Mouse (Mus musculus): ENCODE results near the gene Rora. TPM values are rescaled to one million over a fixed set of nuclear protein-coding genes. Genes with fewer than 3 reads are reported as not detected.
A peak's percentile ranks its signal among the peaks of the same experiment; 100 is the strongest.

The Rora gene
- polyA plus RNA-seq, 1 experiment from 2014 or later: 4.4 TPM

DNA sequence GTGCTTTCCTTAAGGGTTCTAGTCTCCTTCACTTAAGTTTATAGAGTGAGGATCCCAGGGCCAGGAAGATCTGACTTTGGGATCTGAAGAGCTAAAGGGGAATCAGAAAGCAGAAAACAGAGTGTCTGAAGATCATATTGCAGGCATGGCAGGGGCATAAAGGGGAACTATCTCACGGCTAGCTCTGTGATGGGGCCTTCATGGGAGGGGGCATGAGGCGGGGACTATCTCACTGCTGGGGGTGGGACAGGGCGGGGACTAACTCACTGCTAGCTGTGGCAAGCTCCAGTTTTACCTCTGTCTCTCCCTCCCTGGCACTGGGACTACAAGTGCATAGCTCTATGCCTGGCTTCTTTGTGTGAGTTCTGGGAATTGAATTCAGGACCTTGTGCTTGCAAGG, 279.6 kb downstream of the Rora start:
- H3K4me3 ChIP-seq (ENCODE audit: low read depth, low read length): no peak overlapping the region
- ATAC-seq (replicated peaks; ENCODE audit: low FRiP score, low TSS enrichment, low read depth) (no peak), DNase-seq (ENCODE audit: low spot score) (no peak)
- 60% methylated on average over 3 of the region's 3 CpGs for WGBS
- no peaks in the 10 kb centered on the region for H3K36me3 ChIP-seq (ENCODE audit: control insufficient read depth, insufficient read depth, low read length)
- H3K27ac ChIP-seq (ENCODE audit: low read depth): no peak overlapping the region
- no peak overlapping the region for H3K4me2 ChIP-seq (ENCODE audit: low read length)
- H3K9ac ChIP-seq (ENCODE audit: low read length): no peak overlapping the region
- H3K9me3 ChIP-seq (ENCODE audit: control insufficient read depth, low read length): no peaks in the 10 kb centered on the region
- no peaks in the 10 kb centered on the region for H3K4me1 ChIP-seq (replicated peaks; ENCODE audit: control insufficient read depth, insufficient read depth, low read length)
- H3K27me3 ChIP-seq (replicated peaks; ENCODE audit: control insufficient read depth, insufficient read depth, low read length): no peaks in the 10 kb centered on the region

GRCm38 (mm10) chr9:68934238-68934637, 280.7 kb downstream of the Rora start:
- Histone ChIP-seq H3K9me3 (ENCODE audit: control insufficient read depth, low read length) (no peaks in the 10 kb centered on the region), H3K9ac (ENCODE audit: low read length) (no peak overlapping the region), H3K36me3 (ENCODE audit: control insufficient read depth, insufficient read depth, low read length) (no peaks in the 10 kb centered on the region), H3K27ac (ENCODE audit: low read depth) (no peak overlapping the region), H3K27me3 (replicated peaks; ENCODE audit: control insufficient read depth, insufficient read depth, low read length) (no peaks in the 10 kb centered on the region), H3K4me3 (ENCODE audit: low read depth, low read length) (no peak overlapping the region), H3K4me1 (replicated peaks; ENCODE audit: control insufficient read depth, insufficient read depth, low read length) (no peaks in the 10 kb centered on the region), H3K4me2 (ENCODE audit: low read length) (no peak overlapping the region)
- ATAC-seq (replicated peaks; ENCODE audit: low FRiP score, low TSS enrichment, low read depth) (no peak), DNase-seq (ENCODE audit: low spot score) (no peak)
- WGBS: 93% methylated on average over 4 of the region's 4 CpGs

- Histone ChIP-seq H3K4me1 (replicated peaks; ENCODE audit: control insufficient read depth, insufficient read depth, low read length) (no peaks in the 10 kb centered on the region), H3K36me3 (ENCODE audit: control insufficient read depth, insufficient read depth, low read length) (no peaks in the 10 kb centered on the region), H3K27ac (ENCODE audit: low read depth) (no peak overlapping the region), H3K4me2 (ENCODE audit: low read length) (no peak overlapping the region), H3K27me3 (replicated peaks; ENCODE audit: control insufficient read depth, insufficient read depth, low read length) (no peaks in the 10 kb centered on the region), H3K9ac (ENCODE audit: low read length) (no peak overlapping the region), H3K4me3 (ENCODE audit: low read depth, low read length) (no peak overlapping the region), H3K9me3 (ENCODE audit: control insufficient read depth, low read length) (no peaks in the 10 kb centered on the region)
- ATAC-seq (replicated peaks; ENCODE audit: low FRiP score, low TSS enrichment, low read depth) (no peak), DNase-seq (ENCODE audit: low spot score) (peak; percentile 62)
- 39% methylated on average over 11 of the region's 11 CpGs for WGBS
Observed at GRCm38 (mm10) chr9:68935611-68936010, 282.0 kb downstream of the Rora start.

- Histone ChIP-seq H3K36me3 (ENCODE audit: control insufficient read depth, insufficient read depth, low read length) (no peaks in the 10 kb centered on the region), H3K9me3 (ENCODE audit: control insufficient read depth, low read length) (no peaks in the 10 kb centered on the region), H3K27ac (ENCODE audit: low read depth) (no peak overlapping the region), H3K9ac (ENCODE audit: low read length) (no peak overlapping the region), H3K4me2 (ENCODE audit: low read length) (no peak overlapping the region), H3K4me1 (replicated peaks; ENCODE audit: control insufficient read depth, insufficient read depth, low read length) (no peaks in the 10 kb centered on the region), H3K4me3 (ENCODE audit: low read depth, low read length) (no peak overlapping the region), H3K27me3 (replicated peaks; ENCODE audit: control insufficient read depth, insufficient read depth, low read length) (no peaks in the 10 kb centered on the region)
- DNase-seq (ENCODE audit: low spot score) (no peak), ATAC-seq (replicated peaks; ENCODE audit: low FRiP score, low TSS enrichment, low read depth) (no peak)
- 83% methylated on average over 7 of the region's 7 CpGs for WGBS
Observed at GRCm38 (mm10) chr9:68941037-68941436, 287.5 kb downstream of the Rora start.

DNA sequence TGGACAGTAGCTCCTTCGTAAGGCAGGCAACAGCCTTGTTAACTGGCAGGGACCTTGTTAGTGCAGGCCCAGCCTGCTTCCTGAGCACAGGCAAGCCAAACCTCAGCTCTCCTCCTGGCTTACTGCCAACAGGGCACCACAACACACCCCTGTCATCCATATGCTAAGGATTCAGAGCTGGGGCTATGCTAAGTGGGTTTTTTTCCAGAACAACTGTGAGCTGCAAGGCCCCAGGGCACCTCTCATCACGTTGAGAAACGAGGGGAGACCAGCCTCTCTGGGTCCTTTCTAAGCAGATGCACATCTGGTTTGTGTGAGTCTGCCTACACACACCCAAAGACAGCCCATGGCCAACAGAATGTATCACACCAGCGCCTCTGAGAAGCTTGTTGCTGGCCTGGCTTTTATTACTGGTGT, 289.0 kb downstream of the Rora start:
- Histone ChIP-seq H3K36me3 (ENCODE audit: control insufficient read depth, insufficient read depth, low read length) (no peaks in the 10 kb centered on the region), H3K27ac (ENCODE audit: low read depth) (no peak overlapping the region), H3K27me3 (replicated peaks; ENCODE audit: control insufficient read depth, insufficient read depth, low read length) (no peaks in the 10 kb centered on the region), H3K4me2 (ENCODE audit: low read length) (no peak overlapping the region), H3K4me3 (ENCODE audit: low read depth, low read length) (no peak overlapping the region), H3K4me1 (replicated peaks; ENCODE audit: control insufficient read depth, insufficient read depth, low read length) (peaks cover 9% of the 10 kb centered on the region), H3K9ac (ENCODE audit: low read length) (no peak overlapping the region), H3K9me3 (ENCODE audit: control insufficient read depth, low read length) (no peaks in the 10 kb centered on the region)
- no peak for ATAC-seq (replicated peaks; ENCODE audit: low FRiP score, low TSS enrichment, low read depth)
- DNase-seq (ENCODE audit: low spot score): no peak
- 56% methylated on average over 4 of the region's 4 CpGs for WGBS

- WGBS: 99% methylated on average over 3 of the region's 3 CpGs
- Histone ChIP-seq H3K4me2 (ENCODE audit: low read length) (no peak overlapping the region), H3K4me3 (ENCODE audit: low read depth, low read length) (no peak overlapping the region), H3K4me1 (replicated peaks; ENCODE audit: control insufficient read depth, insufficient read depth, low read length) (peaks cover 9% of the 10 kb centered on the region), H3K9me3 (ENCODE audit: control insufficient read depth, low read length) (no peaks in the 10 kb centered on the region), H3K27me3 (replicated peaks; ENCODE audit: control insufficient read depth, insufficient read depth, low read length) (no peaks in the 10 kb centered on the region), H3K27ac (ENCODE audit: low read depth) (no peak overlapping the region), H3K36me3 (ENCODE audit: control insufficient read depth, insufficient read depth, low read length) (no peaks in the 10 kb centered on the region), H3K9ac (ENCODE audit: low read length) (no peak overlapping the region)
- ATAC-seq (replicated peaks; ENCODE audit: low FRiP score, low TSS enrichment, low read depth): no peak
- DNase-seq (ENCODE audit: low spot score): no peak
Observed at GRCm38 (mm10) chr9:68944026-68944425, 290.4 kb downstream of the Rora start.

DNA sequence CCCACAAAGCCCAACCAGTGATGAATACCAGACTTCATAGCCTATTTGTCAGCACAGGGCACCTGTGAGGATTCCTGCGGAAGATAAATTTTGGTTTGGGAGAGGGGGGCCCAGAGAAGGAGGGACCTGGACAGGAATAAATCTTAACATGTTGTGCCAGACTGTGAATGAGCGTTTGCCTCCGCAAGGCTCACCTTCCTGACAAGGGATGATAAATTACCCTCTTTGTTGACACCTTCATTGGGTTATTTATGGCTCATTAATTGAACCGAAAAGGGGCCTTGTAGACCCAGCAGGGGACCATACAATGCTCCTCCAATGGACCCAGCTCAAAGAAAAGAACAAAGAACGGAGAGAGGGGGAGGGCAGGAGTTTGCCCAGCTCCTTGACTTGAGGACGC, 294.1 kb downstream of the Rora start:
- DNase-seq (ENCODE audit: low spot score): no peak
- Histone ChIP-seq H3K4me3 (ENCODE audit: low read depth, low read length) (no peak overlapping the region), H3K9ac (ENCODE audit: low read length) (no peak overlapping the region), H3K27me3 (replicated peaks; ENCODE audit: control insufficient read depth, insufficient read depth, low read length) (no peaks in the 10 kb centered on the region), H3K36me3 (ENCODE audit: control insufficient read depth, insufficient read depth, low read length) (no peaks in the 10 kb centered on the region), H3K9me3 (ENCODE audit: control insufficient read depth, low read length) (no peaks in the 10 kb centered on the region), H3K27ac (ENCODE audit: low read depth) (no peak overlapping the region), H3K4me1 (replicated peaks; ENCODE audit: control insufficient read depth, insufficient read depth, low read length) (peaks cover 9% of the 10 kb centered on the region), H3K4me2 (ENCODE audit: low read length) (no peak overlapping the region)
- ATAC-seq (replicated peaks; ENCODE audit: low FRiP score, low TSS enrichment, low read depth): no peak
- 25% methylated on average over 6 of the region's 6 CpGs for WGBS

DNA sequence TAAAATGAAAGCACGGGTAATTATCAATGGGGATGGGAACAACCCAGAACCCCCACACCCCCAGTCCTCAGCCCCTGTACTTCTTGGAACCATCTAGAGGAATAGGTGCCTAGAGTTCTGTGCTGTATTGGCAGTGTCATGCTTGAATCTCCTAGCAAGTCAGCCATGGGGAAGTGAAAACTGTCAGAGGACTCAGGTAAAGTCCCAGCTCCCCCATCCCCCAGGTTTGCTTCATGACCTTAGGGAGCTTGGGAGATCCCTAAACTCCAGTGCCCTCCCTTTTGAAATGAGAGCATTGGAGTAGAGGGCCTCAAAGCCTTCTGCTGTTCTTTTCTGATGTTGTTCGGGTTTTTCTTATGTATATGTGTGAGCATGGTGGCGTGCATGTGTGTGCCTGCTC, 294.6 kb downstream of the Rora start:
- ATAC-seq (replicated peaks; ENCODE audit: low FRiP score, low TSS enrichment, low read depth): no peak
- Histone ChIP-seq H3K36me3 (ENCODE audit: control insufficient read depth, insufficient read depth, low read length) (no peaks in the 10 kb centered on the region), H3K4me1 (replicated peaks; ENCODE audit: control insufficient read depth, insufficient read depth, low read length) (peaks cover 9% of the 10 kb centered on the region), H3K4me3 (ENCODE audit: low read depth, low read length) (no peak overlapping the region), H3K9me3 (ENCODE audit: control insufficient read depth, low read length) (no peaks in the 10 kb centered on the region), H3K4me2 (ENCODE audit: low read length) (no peak overlapping the region), H3K9ac (ENCODE audit: low read length) (no peak overlapping the region), H3K27ac (ENCODE audit: low read depth) (no peak overlapping the region), H3K27me3 (replicated peaks; ENCODE audit: control insufficient read depth, insufficient read depth, low read length) (no peaks in the 10 kb centered on the region)
- no peak for DNase-seq (ENCODE audit: low spot score)
- WGBS: 61% methylated on average over 3 of the region's 3 CpGs

DNA sequence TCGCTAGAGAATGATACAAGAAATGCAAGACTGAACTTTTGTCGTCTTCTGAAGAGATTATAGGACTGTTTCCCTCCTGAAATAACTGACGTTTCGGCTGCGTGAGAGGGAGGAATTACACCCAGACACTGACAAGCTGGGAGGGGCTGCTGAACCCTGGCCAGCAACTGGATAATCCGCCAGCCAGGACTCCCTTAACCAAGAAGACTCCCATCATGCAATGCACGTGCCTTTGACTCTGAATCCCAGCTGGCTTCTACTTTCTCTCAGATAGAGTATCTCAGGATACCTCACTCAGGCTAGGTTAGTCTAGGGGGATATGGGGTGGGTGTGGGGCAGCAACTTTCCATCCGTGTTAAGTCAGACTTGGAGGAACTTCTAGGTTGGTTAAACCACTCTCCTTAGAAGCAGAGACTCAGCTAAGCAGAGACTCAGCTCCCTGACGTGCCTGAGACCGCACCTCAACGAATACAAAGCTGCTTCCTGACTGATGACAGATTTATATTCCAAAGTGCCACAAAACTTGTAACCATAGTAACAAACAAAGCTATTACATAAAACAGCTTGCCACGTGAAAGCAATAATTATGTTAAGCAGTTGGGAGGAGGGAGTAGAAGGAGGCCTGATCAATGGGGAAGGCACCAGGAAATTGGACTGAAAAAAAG, 302.8 kb downstream of the Rora start:
- ATAC-seq (replicated peaks; ENCODE audit: low FRiP score, low TSS enrichment, low read depth) (no peak), DNase-seq (ENCODE audit: low spot score) (no peak)
- H3K9me3 ChIP-seq (ENCODE audit: control insufficient read depth, low read length): no peaks in the 10 kb centered on the region
- H3K4me3 ChIP-seq (ENCODE audit: low read depth, low read length): no peak overlapping the region
- H3K4me2 ChIP-seq (ENCODE audit: low read length): no peak overlapping the region
- WGBS: 50% methylated on average over 12 of the region's 12 CpGs
- H3K27me3 ChIP-seq (replicated peaks; ENCODE audit: control insufficient read depth, insufficient read depth, low read length): no peaks in the 10 kb centered on the region
- no peak overlapping the region for H3K27ac ChIP-seq (ENCODE audit: low read depth)
- no peaks in the 10 kb centered on the region for H3K36me3 ChIP-seq (ENCODE audit: control insufficient read depth, insufficient read depth, low read length)
- no peaks in the 10 kb centered on the region for H3K4me1 ChIP-seq (replicated peaks; ENCODE audit: control insufficient read depth, insufficient read depth, low read length)
- H3K9ac ChIP-seq (ENCODE audit: low read length): no peak overlapping the region

All from intestine, embryonic 14.5 days (tissue).